Mouse (Mus musculus) embryonic fibroblast, embryonic 13.5 days (primary cell): ENCODE data around the gene Cypt1.

Experiments
- CTCF ChIP-seq: IDR thresholded peaks from 2 replicates; pipeline ENCODE4 v1.5.1; 2011; ENCODE audit warnings: mild to moderate bottlenecking, control low read depth, low read length, moderate library complexity, borderline replicate concordance; ENCODE audit not compliant: insufficient read depth
- POLR2A ChIP-seq: IDR thresholded peaks from 2 replicates; pipeline ENCODE4 v1.6.1; 2011; ENCODE audit warnings: low read depth, mild to moderate bottlenecking, control low read depth, low read length, moderate library complexity

DNA sequence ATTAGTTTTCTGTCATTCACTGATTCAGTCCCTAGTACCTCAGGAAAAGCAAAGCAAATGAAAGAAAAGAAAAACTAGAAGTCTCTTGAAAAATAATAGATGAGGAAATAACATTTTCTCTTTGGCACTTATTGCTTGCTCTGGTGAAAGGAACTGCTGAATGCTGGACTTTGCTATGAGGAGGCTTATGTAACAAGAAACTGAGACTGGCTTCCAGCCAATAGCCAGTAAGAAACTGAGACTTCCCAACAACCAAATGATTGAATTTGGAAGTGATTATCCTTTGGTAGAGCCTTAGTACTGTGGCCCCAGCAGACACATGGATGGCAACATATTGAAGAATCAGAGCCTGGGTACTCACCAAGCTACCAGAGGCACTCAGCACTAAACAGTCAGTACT, 35.8 kb downstream of the Cypt1 start:
- TF ChIP-seq CTCF (no peak), POLR2A (no peak)
